Mouse (Mus musculus) frontal cortex, adult 2 months (tissue): ENCODE data around the gene Ddit4l. TPM values are rescaled to one million over a fixed set of nuclear protein-coding genes. Genes with fewer than 3 reads are reported as not detected.
A peak's percentile ranks its signal among the peaks of the same experiment; 100 is the strongest.
"Not testable (repeated sequence)": the region's sequence is repeated elsewhere in the genome, so short reads cannot be mapped to it uniquely, and the experiment has no call there.

Source experiments
- DNase-seq, 2 experiments: peaks; one replicate each; pipeline ENCODE4 v3.0.0; 2022; ENCODE audit warnings: low spot score in 1 of 2; ENCODE audit errors: extremely low spot score in 1 of 2
- polyA plus RNA-seq: library from polyadenylated mRNA; depleted of rRNA; stranded (reverse); fragments of >200 nt; gene quantifications from 2 replicates; pipeline ENCODE4 v1.2.3, GENCODE M21; 2012; rRNA removed

Gene Ddit4l
- polyA plus RNA-seq, 1 experiment: 13.5 TPM

DNA sequence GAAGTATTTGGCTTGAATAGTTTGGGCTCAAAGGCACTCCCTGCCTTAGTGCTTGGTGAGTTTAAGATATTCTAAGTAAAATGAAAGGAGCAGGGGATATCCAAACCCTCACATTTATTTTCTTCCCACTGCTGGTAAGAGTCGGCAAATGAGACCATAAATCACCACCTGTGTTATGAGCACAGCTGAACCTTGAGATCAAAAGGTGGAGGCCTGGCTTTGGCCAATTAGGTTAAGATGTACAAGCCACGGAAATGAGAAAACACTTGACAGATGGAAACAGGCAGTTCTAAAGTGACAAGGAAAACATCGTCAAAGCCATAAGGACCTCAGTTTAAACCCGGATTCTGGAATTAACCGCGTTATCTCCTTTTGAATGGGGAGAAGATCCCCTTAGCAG lies 23.5 kb downstream of the Ddit4l start:
- DNase-seq: no peak

- peak; percentile 49 to 51 for DNase-seq
These were observed 26.2 kb downstream of the Ddit4l start for GRCm38 (mm10) chr3:137647427-137648100.

DNA sequence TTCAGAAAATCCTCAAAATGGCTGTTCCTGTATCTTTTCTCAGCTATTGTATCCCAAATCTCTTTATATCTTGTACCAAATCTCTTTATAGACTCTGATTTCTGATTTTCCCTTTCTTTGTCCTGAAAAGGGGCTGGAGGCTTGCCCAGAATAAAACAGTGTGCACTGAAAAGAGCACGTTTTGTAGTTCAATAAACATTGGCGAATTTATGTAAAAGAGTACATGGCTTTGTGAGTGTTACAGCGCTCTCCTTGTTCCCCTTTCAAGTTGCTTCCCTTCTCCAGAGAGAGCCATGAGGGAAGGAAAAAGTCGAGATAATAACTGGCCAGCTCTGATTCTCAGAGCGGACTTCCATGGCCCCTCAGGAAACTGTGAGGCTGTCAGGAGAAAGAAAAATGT lies 27.7 kb downstream of the Ddit4l start:
- DNase-seq: no peak

- DNase-seq: no peak
These were observed 31.4 kb downstream of the Ddit4l start for GRCm38 (mm10) chr3:137652853-137653252.

DNA sequence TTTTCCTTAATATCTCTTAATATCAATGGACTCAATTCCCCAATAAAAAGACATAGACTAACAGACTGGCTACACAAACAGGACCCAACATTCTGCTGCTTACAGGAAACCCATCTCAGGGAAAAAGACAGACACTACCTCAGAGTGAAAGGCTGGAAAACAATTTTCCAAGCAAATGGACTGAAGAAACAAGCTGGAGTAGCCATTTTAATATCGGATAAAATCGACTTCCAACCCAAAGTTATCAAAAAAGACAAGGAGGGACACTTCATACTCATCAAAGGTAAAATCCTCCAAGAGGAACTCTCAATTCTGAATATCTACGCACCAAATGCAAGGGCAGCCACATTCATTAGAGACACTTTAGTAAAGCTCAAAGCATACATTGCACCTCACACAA lies 49.8 kb downstream of the Ddit4l start, which contains the start of gene Gm21962:
Gm21962 (plus strand) TSS at position 301 of the 400 bp plus-strand sequence.
- DNase-seq: not testable (repeated sequence)

Other genes starting within 250 kb of the Ddit4l start
- not detected in 2 replicates for gene Gm21962, start 49.9 kb downstream of the Ddit4l start, polyA plus RNA-seq
- gene H2afz, start 242.9 kb downstream of the Ddit4l start, polyA plus RNA-seq: 304 and 368 TPM in 2 replicates
- gene Dnajb14, start 246.1 kb downstream of the Ddit4l start, polyA plus RNA-seq: 20.8 and 22.6 TPM in 2 replicates